Mouse (Mus musculus) E14TG2a.4 (cell line): Measurements from ENCODE around the gene Wdr5.

Experiments
- CTCF ChIP-seq: conservative IDR thresholded peaks from 2 replicates; pipeline ENCODE4 v1.5.1; 2014; ENCODE audit warnings: low read length
- NANOG ChIP-seq: IDR thresholded peaks from 2 replicates; pipeline ENCODE4 v1.6.1; 2014; ENCODE audit warnings: borderline replicate concordance, low read length, mixed read lengths

GRCm38 (mm10) chr2:27469292-27469990, 45.5 kb upstream of the Wdr5 start:
- TF ChIP-seq CTCF (no peak), NANOG (no peak)
